Mouse (Mus musculus) gastrocnemius, adult 2 months (tissue): ENCODE results near the gene Ctu2. TPM values are rescaled to one million over a fixed set of nuclear protein-coding genes. Genes with fewer than 3 reads are reported as not detected.

Experiments used
- DNase-seq: peaks from one replicate; pipeline ENCODE4 v3.0.0; 2022
- H3K27ac ChIP-seq: fragments of 200-600 bp; 2 replicates; pipeline ENCODE4 v1.8.1; 2022; ENCODE audit warnings: mild to moderate bottlenecking
- H3K4me3 ChIP-seq: fragments of 200-600 bp; 2 replicates; pipeline ENCODE4 v1.8.1; 2022; ENCODE audit warnings: mild to moderate bottlenecking, moderate library complexity
- CTCF ChIP-seq: fragments of 200-600 bp; IDR thresholded peaks from 2 replicates; pipeline ENCODE4 v1.8.1; 2022; ENCODE audit warnings: antibody characterized with exemption, mild to moderate bottlenecking, moderate library complexity
- intact Hi-C: fragments of 180-260 bp; cut with DNase I; formaldehyde crosslinking; loops from one replicate; pipeline ENCODE4 v1.15.1; 2025
- total RNA-seq, 2 experiments: library from RNA; stranded (reverse); gene quantifications; 2 replicates each; pipeline ENCODE4 v1.2.3; 2021

Gene Ctu2
- total RNA-seq, 2 experiments from 2014 or later = 6.9 to 7.4 TPM

- intact Hi-C loops = no loop called here
- Histone ChIP-seq H3K4me3 (no peak overlapping the region), H3K27ac (no peak overlapping the region)
- TF ChIP-seq CTCF = no peak
- DNase-seq = no peak
Measured at GRCm38 (mm10) chr8:122436586-122437125, 39.3 kb upstream of the Ctu2 start.

- DNase-seq = no peak
- no peak for TF ChIP-seq CTCF
- Histone ChIP-seq H3K4me3 (no peak overlapping the region), H3K27ac (no peak overlapping the region)
- intact Hi-C loops = no loop called here
Measured at GRCm38 (mm10) chr8:122437708-122438331, 38.1 kb upstream of the Ctu2 start.

GRCm38 (mm10) chr8:122439336-122439735 is 36.6 kb upstream of the Ctu2 start:
- Histone ChIP-seq H3K4me3 (no peak overlapping the region), H3K27ac (no peak overlapping the region)
- intact Hi-C loops = no loop called here
- no peak for TF ChIP-seq CTCF
- DNase-seq = no peak

- H3K27ac ChIP-seq = no peak overlapping the region
- no peak for TF ChIP-seq CTCF
- no peak overlapping the region for H3K4me3 ChIP-seq
- DNase-seq = no peak
- intact Hi-C loops = loop anchor here (5.0 kb wide), 1 partner anchor 169 kb away; no protein-coding TSS in a partner anchor
Measured at GRCm38 (mm10) chr8:122441326-122441725, 34.6 kb upstream of the Ctu2 start.

GRCm38 (mm10) chr8:122442356-122442755 is 33.6 kb upstream of the Ctu2 start:
- H3K27ac ChIP-seq = peak overlapping the region; percentile 94; the same call in 1 of the 2 replicates
- peak overlapping the region; percentile 82 for H3K4me3 ChIP-seq
- intact Hi-C loops = loop anchor here (5.0 kb wide), 1 partner anchor 170 kb away; no protein-coding TSS in a partner anchor
- no peak for DNase-seq
- no peak for TF ChIP-seq CTCF

- DNase-seq = no peak
- H3K4me3 ChIP-seq = peak overlapping the region; percentile 82
- peak overlapping the region; percentile 94 for H3K27ac ChIP-seq
- intact Hi-C loops = loop anchor here (5.0 kb wide), 1 partner anchor 170 kb away; no protein-coding TSS in a partner anchor
- TF ChIP-seq CTCF = no peak
Measured at GRCm38 (mm10) chr8:122442781-122443180, 33.2 kb upstream of the Ctu2 start.

- peak; percentile 56 for TF ChIP-seq CTCF
- intact Hi-C loops = loop anchor here (5.0 kb wide), 1 partner anchor 171 kb away; no protein-coding TSS in a partner anchor
- Histone ChIP-seq H3K27ac (peak within 1 kb of the TSS; percentile 94), H3K4me3 (peak within 1 kb of the TSS; percentile 82)
- DNase-seq = peak; percentile 99
Measured at GRCm38 (mm10) chr8:122443262-122444006, 32.5 kb upstream of the Ctu2 start, which contains the start of gene Mvd. TSS of gene Mvd (minus strand) at chr8:122443422.

GRCm38 (mm10) chr8:122444058-122444748 is 31.7 kb upstream of the Ctu2 start:
- TF ChIP-seq CTCF = no peak
- Histone ChIP-seq H3K4me3 (peak overlapping the region; percentile 82), H3K27ac (peak overlapping the region; percentile 94)
- DNase-seq = peak; percentile 93
- intact Hi-C loops = loop anchor here (5.0 kb wide), 1 partner anchor 172 kb away; no protein-coding TSS in a partner anchor

GRCm38 (mm10) chr8:122445203-122445602 is 30.7 kb upstream of the Ctu2 start:
- DNase-seq = no peak
- peak; percentile 3; the same call in 1 of the 2 replicates for TF ChIP-seq CTCF
- Histone ChIP-seq H3K27ac (peak overlapping the region; percentile 94; the same call in 1 of the 2 replicates), H3K4me3 (no peak overlapping the region; the same call in 1 of the 2 replicates)
- intact Hi-C loops = no loop called here

- peak; percentile 83 for DNase-seq
- intact Hi-C loops = no loop called here
- Histone ChIP-seq H3K4me3 (no peak overlapping the region), H3K27ac (peak overlapping the region; percentile 90)
- peak; percentile 26; the same call in 1 of the 2 replicates for TF ChIP-seq CTCF
Measured at GRCm38 (mm10) chr8:122451161-122451703, 24.7 kb upstream of the Ctu2 start.

- TF ChIP-seq CTCF = no peak
- intact Hi-C loops = no loop called here
- no peak overlapping the region for H3K4me3 ChIP-seq
- peak; percentile 76 for DNase-seq
- peak overlapping the region; percentile 90 for H3K27ac ChIP-seq
Measured at GRCm38 (mm10) chr8:122452154-122452553, 23.8 kb upstream of the Ctu2 start.

- H3K4me3 ChIP-seq = no peak overlapping the region
Measured at GRCm38 (mm10) chr8:122454409-122454808, 21.5 kb upstream of the Ctu2 start.

More at GRCm38 (mm10) chr8:122454409-122454808, 21.5 kb upstream of the Ctu2 start:
- H3K27ac ChIP-seq = no peak overlapping the region
- intact Hi-C loops = no loop called here
- no peak for DNase-seq
- TF ChIP-seq CTCF = no peak
